Mouse (Mus musculus): Measurements from ENCODE around the gene Hint2. TPM values are rescaled to one million over a fixed set of nuclear protein-coding genes. Genes with fewer than 3 reads are reported as not detected.
A peak's percentile ranks its signal among the peaks of the same experiment; 100 is the strongest.

Hint2 gene
- 16.2 and 18.7 TPM in 2 replicates for total RNA-seq (2014; fragmentation: Nextera tagmentation)
- total RNA-seq (2017): 58.3 and 63.1 TPM in 2 replicates
- polyA plus RNA-seq (2012): 42.4 and 50.2 TPM in 2 replicates

GRCm38 (mm10) chr4:43656339-43657109, at the start of gene Hint2:
Gene Hint2, minus strand, starts transcription at chr4:43656466.
- DNase-seq (ENCODE audit: low spot score): peak; percentile 100
- Histone ChIP-seq H3K27me3 (ENCODE audit: insufficient read depth, low read length) (peaks cover 30% of the 10 kb centered on the region), H3K4me1 (ENCODE audit: insufficient read depth, low read depth, low read length) (peaks cover 15% of the 10 kb centered on the region), H3K4me3 (ENCODE audit: low read depth, low read length) (peak within 1 kb of the TSS; percentile 90), H3K9me3 (replicated peaks) (no peaks in the 10 kb centered on the region), H3K36me3 (replicated peaks) (peaks cover 9% of the 10 kb centered on the region)
- ATAC-seq (ENCODE audit: extremely low read depth, insufficient number of reproducible peaks, low FRiP score, poor library complexity, severe bottlenecking): peak; percentile 91
- TF ChIP-seq CTCF (IDR thresholded peaks at IDR 0.05; ENCODE audit: low read depth, low read length) (no peak), GATA2 (IDR thresholded peaks at IDR 0.05; ENCODE audit: borderline replicate concordance, low read depth, low read length) (no peak), GATA1 (IDR thresholded peaks at IDR 0.05; ENCODE audit: borderline replicate concordance, low read length) (no peak), POLR2AphosphoS5 (IDR thresholded peaks at IDR 0.05; ENCODE audit: insufficient replicate concordance, low read depth, low read length) (no peak), TAL1 (conservative IDR thresholded peaks at IDR 0.05; ENCODE audit: low read depth, low read length) (no peak)

DNA sequence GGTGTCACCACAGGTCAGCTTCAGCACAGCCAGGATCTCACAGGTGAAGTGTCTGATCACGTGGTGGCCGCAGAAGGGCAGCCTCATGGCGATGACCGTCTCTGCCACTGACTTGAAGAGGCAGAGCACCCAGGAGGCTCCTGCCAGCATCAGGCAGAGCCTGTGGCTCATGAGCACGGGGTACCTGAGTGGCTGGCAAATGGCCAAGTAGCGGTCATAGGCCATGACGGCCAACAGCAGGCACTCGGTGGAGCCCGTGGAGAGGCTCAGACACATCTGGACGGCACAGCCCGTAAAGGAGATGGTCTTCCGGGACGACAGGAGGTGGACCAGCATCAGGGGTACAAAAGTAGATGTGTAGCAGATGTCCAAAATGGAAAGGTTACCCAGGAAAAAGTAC, 49.7 kb upstream of the Hint2 start:
- DNase-seq (ENCODE audit: low spot score) (no peak), ATAC-seq (ENCODE audit: extremely low read depth, insufficient number of reproducible peaks, low FRiP score, poor library complexity, severe bottlenecking) (no peak)
- Histone ChIP-seq H3K36me3 (replicated peaks) (no peaks in the 10 kb centered on the region), H3K4me3 (ENCODE audit: low read depth, low read length) (no peak overlapping the region), H3K9me3 (replicated peaks) (no peaks in the 10 kb centered on the region), H3K4me1 (ENCODE audit: insufficient read depth, low read depth, low read length) (no peaks in the 10 kb centered on the region), H3K27me3 (ENCODE audit: insufficient read depth, low read length) (peaks cover 59% of the 10 kb centered on the region)
- no peak for TF ChIP-seq CTCF (IDR thresholded peaks at IDR 0.05; ENCODE audit: low read depth, low read length)
- TF ChIP-seq GATA2 (IDR thresholded peaks at IDR 0.05; ENCODE audit: borderline replicate concordance, low read depth, low read length): no peak
- TF ChIP-seq TAL1 (conservative IDR thresholded peaks at IDR 0.05; ENCODE audit: low read depth, low read length): no peak
- TF ChIP-seq POLR2AphosphoS5 (IDR thresholded peaks at IDR 0.05; ENCODE audit: insufficient replicate concordance, low read depth, low read length): no peak
- TF ChIP-seq GATA1 (IDR thresholded peaks at IDR 0.05; ENCODE audit: borderline replicate concordance, low read length): no peak

GRCm38 (mm10) chr4:43703851-43704250, 47.6 kb upstream of the Hint2 start:
- ATAC-seq (ENCODE audit: extremely low read depth, insufficient number of reproducible peaks, low FRiP score, poor library complexity, severe bottlenecking) (no peak), DNase-seq (ENCODE audit: low spot score) (no peak)
- H3K4me1 ChIP-seq (ENCODE audit: insufficient read depth, low read depth, low read length): no peaks in the 10 kb centered on the region
- no peak overlapping the region for H3K4me3 ChIP-seq (ENCODE audit: low read depth, low read length)
- peaks cover 47% of the 10 kb centered on the region for H3K27me3 ChIP-seq (ENCODE audit: insufficient read depth, low read length)
- H3K36me3 ChIP-seq (replicated peaks): no peaks in the 10 kb centered on the region
- H3K9me3 ChIP-seq (replicated peaks): no peaks in the 10 kb centered on the region
- TF ChIP-seq GATA2 (IDR thresholded peaks at IDR 0.05; ENCODE audit: borderline replicate concordance, low read depth, low read length) (no peak), GATA1 (IDR thresholded peaks at IDR 0.05; ENCODE audit: borderline replicate concordance, low read length) (no peak), POLR2AphosphoS5 (IDR thresholded peaks at IDR 0.05; ENCODE audit: insufficient replicate concordance, low read depth, low read length) (no peak), CTCF (IDR thresholded peaks at IDR 0.05; ENCODE audit: low read depth, low read length) (no peak), TAL1 (conservative IDR thresholded peaks at IDR 0.05; ENCODE audit: low read depth, low read length) (no peak)

DNA sequence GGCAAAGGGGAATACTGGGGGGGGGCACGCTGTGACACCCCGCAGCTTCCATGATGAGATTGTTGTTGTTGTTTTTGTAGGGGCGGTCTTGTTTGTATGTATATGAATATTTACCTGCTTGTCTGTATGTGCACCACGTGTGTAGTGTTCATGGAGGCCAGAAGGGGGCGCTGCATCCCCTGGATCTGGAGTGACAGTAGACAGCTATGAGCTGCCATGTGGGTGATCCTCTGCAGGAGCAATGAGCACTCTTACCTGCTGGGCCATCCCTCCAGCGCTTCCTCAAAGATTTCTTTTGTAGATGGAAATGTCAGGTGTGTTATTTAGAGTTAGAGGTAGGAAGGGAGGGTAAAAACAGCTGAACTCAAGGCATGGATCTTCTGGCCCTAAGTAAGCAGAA, 47.2 kb upstream of the Hint2 start:
- TF ChIP-seq POLR2AphosphoS5 (IDR thresholded peaks at IDR 0.05; ENCODE audit: insufficient replicate concordance, low read depth, low read length): no peak
- TF ChIP-seq CTCF (IDR thresholded peaks at IDR 0.05; ENCODE audit: low read depth, low read length): peak; percentile 43
- TF ChIP-seq TAL1 (conservative IDR thresholded peaks at IDR 0.05; ENCODE audit: low read depth, low read length): no peak
- no peak for TF ChIP-seq GATA2 (IDR thresholded peaks at IDR 0.05; ENCODE audit: borderline replicate concordance, low read depth, low read length)
- no peak for TF ChIP-seq GATA1 (IDR thresholded peaks at IDR 0.05; ENCODE audit: borderline replicate concordance, low read length)
- Histone ChIP-seq H3K4me3 (ENCODE audit: low read depth, low read length) (no peak overlapping the region), H3K9me3 (replicated peaks) (no peaks in the 10 kb centered on the region), H3K36me3 (replicated peaks) (no peaks in the 10 kb centered on the region), H3K27me3 (ENCODE audit: insufficient read depth, low read length) (peaks cover 46% of the 10 kb centered on the region), H3K4me1 (ENCODE audit: insufficient read depth, low read depth, low read length) (no peaks in the 10 kb centered on the region)
- no peak for DNase-seq (ENCODE audit: low spot score)
- ATAC-seq (ENCODE audit: extremely low read depth, insufficient number of reproducible peaks, low FRiP score, poor library complexity, severe bottlenecking): no peak

- TF ChIP-seq GATA2 (IDR thresholded peaks at IDR 0.05; ENCODE audit: borderline replicate concordance, low read depth, low read length) (no peak), CTCF (IDR thresholded peaks at IDR 0.05; ENCODE audit: low read depth, low read length) (no peak), POLR2AphosphoS5 (IDR thresholded peaks at IDR 0.05; ENCODE audit: insufficient replicate concordance, low read depth, low read length) (no peak), GATA1 (IDR thresholded peaks at IDR 0.05; ENCODE audit: borderline replicate concordance, low read length) (no peak), TAL1 (conservative IDR thresholded peaks at IDR 0.05; ENCODE audit: low read depth, low read length) (no peak)
- Histone ChIP-seq H3K36me3 (replicated peaks) (no peaks in the 10 kb centered on the region), H3K27me3 (ENCODE audit: insufficient read depth, low read length) (peaks cover 37% of the 10 kb centered on the region), H3K9me3 (replicated peaks) (no peaks in the 10 kb centered on the region), H3K4me1 (ENCODE audit: insufficient read depth, low read depth, low read length) (peaks cover 10% of the 10 kb centered on the region), H3K4me3 (ENCODE audit: low read depth, low read length) (no peak within 1 kb of the TSS)
- no peak for ATAC-seq (ENCODE audit: extremely low read depth, insufficient number of reproducible peaks, low FRiP score, poor library complexity, severe bottlenecking)
- no peak for DNase-seq (ENCODE audit: low spot score)
Observed at GRCm38 (mm10) chr4:43700707-43701106, 44.4 kb upstream of the Hint2 start, which contains the start of gene Olfr70. Gene Olfr70, minus strand, starts transcription at chr4:43700807.

DNA sequence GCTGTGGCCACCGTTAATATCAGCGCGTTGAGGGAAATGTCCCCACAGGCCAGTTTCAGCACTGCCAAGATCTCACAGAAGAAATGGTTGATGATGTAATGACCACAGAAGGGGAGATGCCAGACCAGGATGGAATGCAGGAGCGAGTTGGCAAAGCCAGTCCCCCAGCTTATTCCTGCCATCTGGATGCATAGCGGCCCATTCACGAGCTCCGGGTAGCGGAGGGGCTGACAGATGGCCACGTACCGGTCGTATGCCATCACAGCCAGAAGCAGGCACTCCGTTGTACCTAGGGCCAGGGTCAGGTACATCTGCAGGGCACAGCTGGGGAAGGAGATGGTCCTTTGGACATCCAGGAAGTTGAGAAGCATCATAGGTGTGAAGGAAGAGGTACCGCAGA, 40.3 kb upstream of the Hint2 start:
- no peaks in the 10 kb centered on the region for H3K9me3 ChIP-seq (replicated peaks)
- ATAC-seq (ENCODE audit: extremely low read depth, insufficient number of reproducible peaks, low FRiP score, poor library complexity, severe bottlenecking): no peak
- TF ChIP-seq TAL1 (conservative IDR thresholded peaks at IDR 0.05; ENCODE audit: low read depth, low read length) (no peak), CTCF (IDR thresholded peaks at IDR 0.05; ENCODE audit: low read depth, low read length) (no peak), GATA1 (IDR thresholded peaks at IDR 0.05; ENCODE audit: borderline replicate concordance, low read length) (no peak), GATA2 (IDR thresholded peaks at IDR 0.05; ENCODE audit: borderline replicate concordance, low read depth, low read length) (no peak), POLR2AphosphoS5 (IDR thresholded peaks at IDR 0.05; ENCODE audit: insufficient replicate concordance, low read depth, low read length) (no peak)
- no peak overlapping the region for H3K4me3 ChIP-seq (ENCODE audit: low read depth, low read length)
- H3K27me3 ChIP-seq (ENCODE audit: insufficient read depth, low read length): peaks cover 18% of the 10 kb centered on the region
- H3K36me3 ChIP-seq (replicated peaks): no peaks in the 10 kb centered on the region
- H3K4me1 ChIP-seq (ENCODE audit: insufficient read depth, low read depth, low read length): peaks cover 42% of the 10 kb centered on the region
- DNase-seq (ENCODE audit: low spot score): no peak
